Mouse (Mus musculus) ES-E14 (cell line): ENCODE results near the gene Foxp1. TPM values are rescaled to one million over a fixed set of nuclear protein-coding genes. Genes with fewer than 3 reads are reported as not detected.

Experiments
- DNase-seq: peaks from one replicate; pipeline ENCODE4 v3.0.0-alpha.2; 2013; ENCODE audit warnings: low read depth, low spot score
- H3K27ac ChIP-seq: 2 replicates; pipeline ENCODE4 v1.5.1; 2012; ENCODE audit warnings: low read depth, mild to moderate bottlenecking, low read length, moderate library complexity, mixed read lengths; ENCODE audit not compliant: poor library complexity, insufficient read depth, severe bottlenecking
- H3K36me3 ChIP-seq: 2 replicates; pipeline ENCODE4 v1.6.1; 2012; ENCODE audit warnings: mild to moderate bottlenecking, low read length, moderate library complexity, mixed read lengths; ENCODE audit not compliant: control insufficient read depth, poor library complexity, insufficient read depth, severe bottlenecking
- H3K4me1 ChIP-seq, 2 experiments: fragments of 150-350 bp in 1 of 2; sonication (generic) in 1 of 2; 2 replicates each; pipeline ENCODE4 v1.6.1; 2012; ENCODE audit warnings: low read length in 2 of 2, mild to moderate bottlenecking in 1 of 2, mixed read lengths in 1 of 2; ENCODE audit not compliant: control insufficient read depth in 2 of 2, insufficient read depth in 2 of 2, poor library complexity in 1 of 2
- H3K4me3 ChIP-seq, 2 experiments: fragments of 150-350 bp in 1 of 2; sonication (generic) in 1 of 2; 2 replicates each; pipeline ENCODE4 v1.5.1; 2012; ENCODE audit warnings: low read length in 2 of 2, low read depth in 1 of 2, mild to moderate bottlenecking in 1 of 2, mixed read lengths in 1 of 2; ENCODE audit not compliant: insufficient read depth in 1 of 2, poor library complexity in 1 of 2, severe bottlenecking in 1 of 2
- H3K9ac ChIP-seq: 2 replicates; pipeline ENCODE4 v1.6.1; 2012; ENCODE audit warnings: low read depth, mild to moderate bottlenecking, low read length, mixed read lengths; ENCODE audit not compliant: poor library complexity, insufficient read depth, severe bottlenecking
- H3K9me3 ChIP-seq: fragments of 150-350 bp; sonication (generic); 2 replicates; pipeline ENCODE4 v1.6.1; 2012; ENCODE audit warnings: low read depth, mild to moderate bottlenecking, low read length; ENCODE audit not compliant: control insufficient read depth, insufficient read depth
- CHD2 ChIP-seq: IDR thresholded peaks from 2 replicates; pipeline ENCODE4 v1.6.1; 2014; ENCODE audit warnings: mild to moderate bottlenecking, low read depth, low read length, inconsistent platforms
- HCFC1 ChIP-seq: IDR thresholded peaks from 2 replicates; pipeline ENCODE4 v1.6.1; 2012; ENCODE audit warnings: low read length, inconsistent platforms, borderline replicate concordance; ENCODE audit not compliant: insufficient read depth
- MAFK ChIP-seq: IDR thresholded peaks from 2 replicates; pipeline ENCODE4 v1.6.1; 2014; ENCODE audit warnings: mild to moderate bottlenecking, low read depth, low read length, inconsistent platforms; ENCODE audit not compliant: insufficient read depth
- ZC3H11A ChIP-seq: IDR thresholded peaks from 2 replicates; pipeline ENCODE4 v1.6.1; 2012; ENCODE audit warnings: low read depth, mild to moderate bottlenecking, inconsistent platforms, low read length, borderline replicate concordance
- ZNF384 ChIP-seq: IDR thresholded peaks from 2 replicates; pipeline ENCODE4 v1.6.1; 2012; ENCODE audit warnings: low read depth, low read length, inconsistent platforms
- in situ Hi-C, 2 experiments: fragments of 600-800 bp; cut with MboI; formaldehyde crosslinking; loops; one replicate each; pipeline ENCODE4 v1.15.1; 2025; ENCODE audit warnings: low sequenced_read_pairs in 2 of 2, inconsistent platforms in 1 of 2; ENCODE audit not compliant: unreplicated experiment in 2 of 2
- total RNA-seq: library from RNA; depleted of rRNA; stranded (reverse); fragments of 300-350 nt; gene quantifications from 2 replicates; pipeline ENCODE4 v1.2.3, GENCODE M21; 2012; rRNA removed

Gene Foxp1
- total RNA-seq, 1 experiment: 70.0 TPM

GRCm38 (mm10) chr6:98928365-98928764 lies 594.2 kb downstream of the Foxp1 start:
- H3K9me3 ChIP-seq: no peaks in the 10 kb centered on the region
- no peak overlapping the region for H3K27ac ChIP-seq
- peaks cover 0 to 10% of the 10 kb centered on the region in 2 experiments; a peak in 1 of 4 replicates for H3K4me1 ChIP-seq
- H3K9ac ChIP-seq: no peak overlapping the region
- peak; percentile 15 for DNase-seq
- in situ Hi-C loops: no loop called here
- H3K4me3 ChIP-seq: no peak overlapping the region
- no peak for TF ChIP-seq MAFK
- no peak for TF ChIP-seq HCFC1
- TF ChIP-seq ZC3H11A: no peak
- TF ChIP-seq ZNF384: no peak
- no peak for TF ChIP-seq CHD2
- peaks cover 11% of the 10 kb centered on the region for H3K36me3 ChIP-seq

GRCm38 (mm10) chr6:98901259-98901658 lies 621.3 kb downstream of the Foxp1 start:
- TF ChIP-seq CHD2: no peak
- no peak for TF ChIP-seq ZNF384
- TF ChIP-seq HCFC1: no peak
- no peak for TF ChIP-seq ZC3H11A
- no peak for TF ChIP-seq MAFK
- Histone ChIP-seq H3K27ac (no peak overlapping the region), H3K4me3 (no peak overlapping the region), H3K36me3 (no peaks in the 10 kb centered on the region), H3K9ac (no peak overlapping the region), H3K9me3 (no peaks in the 10 kb centered on the region), H3K4me1 (no peaks in the 10 kb centered on the region)
- in situ Hi-C loops: no loop called here
- DNase-seq: no peak

- no peak overlapping the region for H3K9ac ChIP-seq
- no peaks in the 10 kb centered on the region for H3K9me3 ChIP-seq
- no peaks in the 10 kb centered on the region for H3K36me3 ChIP-seq
- in situ Hi-C loops: no loop called here
- no peak overlapping the region for H3K4me3 ChIP-seq
- H3K27ac ChIP-seq: no peak overlapping the region
- TF ChIP-seq ZC3H11A: no peak
- TF ChIP-seq ZNF384: no peak
- no peak for TF ChIP-seq MAFK
- no peak for TF ChIP-seq CHD2
- no peak for TF ChIP-seq HCFC1
- no peak for DNase-seq
- no peaks in the 10 kb centered on the region for H3K4me1 ChIP-seq
These were observed 644.3 kb downstream of the Foxp1 start for GRCm38 (mm10) chr6:98878208-98878607.

- no peak overlapping the region for H3K4me3 ChIP-seq
- no peak overlapping the region for H3K9ac ChIP-seq
- H3K36me3 ChIP-seq: no peaks in the 10 kb centered on the region
- H3K9me3 ChIP-seq: no peaks in the 10 kb centered on the region
- TF ChIP-seq MAFK: 0 out of 2 replicates have a peak, but pooled peaks have one; percentile 22
- TF ChIP-seq CHD2: no peak
- no peak overlapping the region for H3K27ac ChIP-seq
- no peak for DNase-seq
- in situ Hi-C loops: no loop called here
- H3K4me1 ChIP-seq: no peaks in the 10 kb centered on the region
These were observed 646.1 kb downstream of the Foxp1 start for GRCm38 (mm10) chr6:98876401-98876800.

Other genes starting within 250 kb of the Foxp1 start
- gene Eif4e3, start 144.1 kb upstream of the Foxp1 start, total RNA-seq: 0.48 and 1.4 TPM in 2 replicates
- gene Gm20696, start 144.1 kb upstream of the Foxp1 start, total RNA-seq: 0.58 and 0.74 TPM in 2 replicates
- 1.7 and 2.6 TPM in 2 replicates for gene Gpr27, start 170.0 kb upstream of the Foxp1 start, total RNA-seq
- not detected in 2 replicates for gene Prok2, start 203.7 kb upstream of the Foxp1 start, total RNA-seq